Mouse (Mus musculus) heart, embryonic 16.5 days (tissue): ENCODE measurements at regions not wholly inside any gene's neighbourhood (a gene's known extent, or its start where the extent isn't known, plus 50 kb on each side); places are given as distances from the start of the nearest gene placed in this dataset.

Experiments used
- ATAC-seq: fragments of 200-750 bp; cut with Nextera tagmentation; replicated peaks from 2 replicates; pipeline ENCODE4 v1.8.0; 2017; ENCODE audit warnings: moderate number of reproducible peaks; ENCODE audit not compliant: insufficient read depth, low FRiP score; ENCODE audit errors: extremely low read depth
- H3K27ac ChIP-seq: fragments of 300-500 bp; sonication (generic); 2 replicates; pipeline ENCODE4 v1.5.1; 2014; ENCODE audit warnings: mild to moderate bottlenecking, low read length, control low read depth, moderate library complexity
- H3K27me3 ChIP-seq: fragments of 300-500 bp; sonication (generic); 2 replicates; pipeline ENCODE4 v1.6.1; 2014; ENCODE audit warnings: low read length, mixed read lengths; ENCODE audit not compliant: control insufficient read depth, insufficient read depth
- H3K36me3 ChIP-seq: fragments of 300-500 bp; sonication (generic); 2 replicates; pipeline ENCODE4 v1.6.1; 2014; ENCODE audit not compliant: control insufficient read depth, insufficient read depth
- H3K4me1 ChIP-seq: fragments of 300-500 bp; sonication (generic); 2 replicates; pipeline ENCODE4 v1.6.1; 2014; ENCODE audit warnings: low read length, mixed read lengths; ENCODE audit not compliant: control insufficient read depth, insufficient read depth
- H3K4me2 ChIP-seq: fragments of 300-500 bp; sonication (generic); 2 replicates; pipeline ENCODE4 v1.6.1; 2014; ENCODE audit warnings: low read depth, mild to moderate bottlenecking, control low read depth, low read length
- H3K4me3 ChIP-seq: fragments of 300-500 bp; sonication (generic); 2 replicates; pipeline ENCODE4 v1.5.1; 2014; ENCODE audit warnings: mild to moderate bottlenecking, control low read depth, low read length
- H3K9ac ChIP-seq: fragments of 300-500 bp; sonication (generic); 2 replicates; pipeline ENCODE4 v1.6.1; 2014; ENCODE audit warnings: low read length, control low read depth
- H3K9me3 ChIP-seq: fragments of 300-500 bp; sonication (generic); replicated peaks from 2 replicates; pipeline ENCODE4 v1.6.1; 2016; ENCODE audit warnings: low read length; ENCODE audit not compliant: control insufficient read depth
- WGBS: fragments of 180-500 bp; shearing (Covaris S2); extraction: QIAGEN DNeasy Blood & Tissue Kit; methylation state at CpG from one replicate; pipeline ENCODE4 v1.1.7; 2014; 5-methylcytosine and 5-hydroxymethylcytosine counted together

DNA sequence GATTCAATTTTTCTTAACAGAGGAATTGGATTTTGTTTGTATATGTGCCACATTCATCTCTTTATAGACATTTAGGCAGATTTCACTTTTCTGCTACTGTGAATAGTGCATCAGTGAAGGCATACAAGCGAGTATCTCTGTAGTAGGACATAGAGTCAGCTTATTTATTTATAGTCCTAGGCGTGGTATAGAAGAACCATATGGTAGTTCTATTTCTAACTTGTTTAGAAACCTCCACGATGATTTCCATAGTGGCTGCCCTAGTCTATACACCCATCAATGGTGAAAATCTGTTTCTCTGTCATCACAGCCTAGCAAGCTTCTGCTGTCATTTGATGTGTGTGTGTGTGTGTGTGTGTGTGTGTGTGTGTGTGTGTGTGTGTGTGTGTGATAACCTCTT, 387.6 kb downstream of the Kctd12 start:
- no peaks in the 10 kb centered on the region; the same call in 1 of the 2 replicates for H3K27me3 ChIP-seq
- WGBS, result 74% methylated on average over 3 of the region's 3 CpGs
- ATAC-seq, result no peak
- H3K36me3 ChIP-seq, result no peaks in the 10 kb centered on the region
- H3K4me2 ChIP-seq, result no peak overlapping the region
- no peak overlapping the region for H3K4me3 ChIP-seq
- no peaks in the 10 kb centered on the region for H3K4me1 ChIP-seq
- H3K9me3 ChIP-seq, result no peaks in the 10 kb centered on the region
- H3K9ac ChIP-seq, result no peak overlapping the region
- no peak overlapping the region for H3K27ac ChIP-seq

DNA sequence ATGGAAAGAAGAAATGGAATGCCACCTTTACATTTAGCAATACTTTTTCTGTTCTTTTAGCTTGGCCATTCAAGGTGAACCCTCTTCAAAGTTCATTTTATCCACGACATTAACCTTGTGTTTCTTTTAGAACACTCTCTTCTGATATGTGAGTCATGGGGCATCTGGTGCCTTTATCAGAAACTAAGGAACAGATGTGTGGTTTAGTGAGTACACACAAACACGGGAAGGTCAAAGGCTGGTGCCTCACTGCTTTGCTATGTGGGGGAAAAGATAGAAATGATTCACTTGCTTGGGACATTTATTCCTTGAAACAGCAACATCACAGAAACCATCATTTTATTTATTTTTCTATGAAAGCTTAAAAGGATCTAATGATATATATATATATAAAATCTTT, 428.7 kb downstream of the Kctd12 start:
- H3K4me2 ChIP-seq, result no peak overlapping the region
- H3K27ac ChIP-seq, result no peak overlapping the region
- H3K9ac ChIP-seq, result no peak overlapping the region
- H3K27me3 ChIP-seq, result no peaks in the 10 kb centered on the region
- no peak for ATAC-seq
- 24% methylated on average over 2 of the region's 2 CpGs for WGBS
- no peaks in the 10 kb centered on the region for H3K36me3 ChIP-seq
- H3K9me3 ChIP-seq, result no peaks in the 10 kb centered on the region
- H3K4me3 ChIP-seq, result no peak overlapping the region
- H3K4me1 ChIP-seq, result no peaks in the 10 kb centered on the region

DNA sequence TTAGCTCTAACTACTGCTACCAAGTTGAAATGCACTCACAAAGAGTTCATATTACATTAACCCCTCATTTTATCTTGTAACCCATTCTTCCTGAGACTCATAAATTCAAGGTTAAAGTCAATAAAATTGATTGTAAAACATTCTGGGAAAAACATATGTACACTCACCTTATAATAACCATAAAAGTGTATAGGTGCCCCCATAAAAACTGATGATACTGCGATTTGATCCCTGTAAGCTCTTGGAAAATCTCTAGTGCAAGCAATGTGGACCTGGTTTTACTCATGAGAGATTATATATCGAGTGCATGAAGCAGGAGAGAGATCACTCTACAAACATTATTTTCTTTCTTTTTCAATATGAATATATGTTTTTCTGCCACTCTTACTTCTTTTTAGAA, 429.8 kb downstream of the Kctd12 start:
- no peaks in the 10 kb centered on the region for H3K4me1 ChIP-seq
- no peaks in the 10 kb centered on the region for H3K36me3 ChIP-seq
- no peak overlapping the region for H3K4me2 ChIP-seq
- no peak for ATAC-seq
- no peaks in the 10 kb centered on the region for H3K27me3 ChIP-seq
- H3K9ac ChIP-seq, result no peak overlapping the region
- H3K4me3 ChIP-seq, result no peak overlapping the region
- H3K27ac ChIP-seq, result no peak overlapping the region
- WGBS, result 71% methylated on average over 2 of the region's 2 CpGs
- H3K9me3 ChIP-seq, result no peaks in the 10 kb centered on the region

DNA sequence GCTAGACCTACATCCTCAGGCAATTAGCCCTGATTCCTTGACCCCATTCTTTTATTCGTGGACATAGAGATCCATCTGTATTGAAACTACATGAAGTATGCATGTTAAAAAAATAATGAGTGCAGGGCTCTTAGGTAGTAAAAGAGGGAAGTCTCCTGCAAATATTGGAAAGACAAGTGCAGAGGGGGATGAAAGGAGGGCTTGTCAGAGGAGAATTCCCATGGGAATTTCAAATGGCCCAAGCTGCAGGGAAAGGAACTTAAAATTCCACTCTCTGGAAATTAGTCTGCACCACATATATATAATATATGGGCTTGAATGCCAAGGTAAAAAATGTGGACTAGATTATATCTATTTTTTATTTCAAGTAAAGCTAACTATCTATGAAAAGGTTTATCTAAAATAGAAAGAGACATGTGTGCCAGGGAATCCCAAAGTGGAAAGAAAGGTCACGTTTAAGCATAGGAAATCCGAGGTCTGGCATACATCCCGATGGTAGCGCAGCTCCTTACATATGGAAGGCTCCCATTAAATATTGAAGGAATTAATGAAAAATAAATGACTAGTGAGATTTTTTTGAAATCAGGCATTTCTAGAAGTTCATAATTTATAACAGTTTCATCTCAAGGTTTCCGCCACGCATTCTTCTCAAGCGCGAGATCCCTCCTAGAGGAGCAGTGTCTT, 457.4 kb downstream of the Kctd12 start:
- Histone ChIP-seq H3K4me1 (0 out of 2 replicates have a peak, but pooled peaks cover 3% of the 10 kb centered on the region), H3K9me3 (no peaks in the 10 kb centered on the region), H3K36me3 (no peaks in the 10 kb centered on the region), H3K4me3 (no peak overlapping the region), H3K27me3 (no peaks in the 10 kb centered on the region), H3K4me2 (no peak overlapping the region), H3K27ac (no peak overlapping the region), H3K9ac (no peak overlapping the region)
- no peak for ATAC-seq
- 89% methylated on average over 9 of the region's 9 CpGs for WGBS

DNA sequence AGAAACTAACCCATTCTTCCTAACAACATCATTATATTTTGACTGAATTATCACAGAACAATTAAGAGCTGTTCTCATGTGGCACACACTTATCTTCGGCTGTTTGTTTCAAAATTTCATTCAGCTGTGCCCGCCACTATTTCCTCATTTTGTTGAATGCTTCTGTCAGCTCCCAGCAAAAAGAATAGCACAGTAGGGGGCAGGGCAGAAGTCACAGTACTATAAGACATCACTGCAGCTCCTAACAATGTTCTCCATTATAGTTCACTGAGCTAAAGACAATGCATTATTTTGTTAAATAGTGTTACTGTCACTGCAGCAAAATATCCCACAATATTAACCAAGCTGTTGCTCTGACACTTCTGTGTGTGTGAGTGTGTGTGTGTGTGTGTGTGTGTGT, 465.7 kb downstream of the Kctd12 start:
- Histone ChIP-seq H3K27ac (no peak overlapping the region), H3K36me3 (no peaks in the 10 kb centered on the region), H3K9me3 (no peaks in the 10 kb centered on the region), H3K4me3 (no peak overlapping the region), H3K9ac (no peak overlapping the region), H3K4me1 (peaks cover 11% of the 10 kb centered on the region; the same call in 1 of the 2 replicates), H3K27me3 (no peaks in the 10 kb centered on the region), H3K4me2 (no peak overlapping the region)
- no peak for ATAC-seq
- WGBS, result 27% methylated on average over 2 of the region's 2 CpGs

DNA sequence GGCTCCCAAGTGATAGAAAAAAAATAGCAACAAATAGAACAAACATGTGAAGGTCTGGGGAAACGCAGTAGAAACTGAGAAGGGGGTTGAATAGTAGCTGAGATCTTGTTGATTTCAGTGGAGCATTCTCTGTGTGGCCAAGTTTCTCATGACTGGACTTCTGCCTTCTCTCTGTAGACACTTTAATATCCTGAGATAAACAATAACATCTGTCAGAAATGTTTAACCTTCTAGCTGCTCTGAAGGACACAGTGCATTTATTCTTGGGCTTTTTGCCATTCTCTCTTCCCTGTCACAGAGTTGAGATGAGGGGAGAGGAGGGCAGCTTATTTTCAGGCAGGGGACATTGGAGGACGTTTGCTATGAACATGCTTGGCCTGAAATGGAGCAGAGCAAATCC, 467.9 kb downstream of the Kctd12 start:
- H3K36me3 ChIP-seq, result no peaks in the 10 kb centered on the region
- no peak for ATAC-seq

DNA sequence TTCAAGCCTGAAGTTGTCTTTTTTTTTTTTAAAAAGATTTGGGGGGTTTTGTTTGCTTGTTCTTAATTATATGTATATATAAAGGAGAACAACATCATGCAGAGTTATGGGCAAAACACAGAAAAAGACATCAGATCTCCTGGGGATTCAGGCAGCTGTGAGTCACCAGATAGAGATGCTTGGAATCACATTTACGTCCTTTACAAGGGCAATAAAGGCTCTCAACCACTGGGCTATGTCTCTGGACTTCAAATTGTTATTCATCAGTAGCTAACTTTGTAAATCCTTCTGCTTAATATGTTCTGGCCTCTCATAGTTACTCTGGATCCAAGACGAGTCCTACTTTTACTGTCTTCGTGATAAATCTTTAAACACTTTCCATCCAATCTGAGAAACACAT, 469.8 kb downstream of the Kctd12 start:
- Histone ChIP-seq H3K4me2 (no peak overlapping the region), H3K27ac (no peak overlapping the region), H3K27me3 (no peaks in the 10 kb centered on the region), H3K9ac (no peak overlapping the region), H3K36me3 (no peaks in the 10 kb centered on the region), H3K4me1 (peaks cover 7% of the 10 kb centered on the region; the same call in 1 of the 2 replicates), H3K4me3 (no peak overlapping the region), H3K9me3 (no peaks in the 10 kb centered on the region)
- ATAC-seq, result no peak
- WGBS, result 62% methylated on average over 3 of the region's 3 CpGs

More for the DNA sequence above, 467.9 kb downstream of the Kctd12 start:
- Histone ChIP-seq H3K4me2 (no peak overlapping the region), H3K27ac (no peak overlapping the region), H3K27me3 (no peaks in the 10 kb centered on the region), H3K9me3 (no peaks in the 10 kb centered on the region), H3K9ac (no peak overlapping the region), H3K4me3 (no peak overlapping the region), H3K4me1 (peaks cover 7% of the 10 kb centered on the region; the same call in 1 of the 2 replicates)
- WGBS, result 25% methylated on average over 2 of the region's 2 CpGs

DNA sequence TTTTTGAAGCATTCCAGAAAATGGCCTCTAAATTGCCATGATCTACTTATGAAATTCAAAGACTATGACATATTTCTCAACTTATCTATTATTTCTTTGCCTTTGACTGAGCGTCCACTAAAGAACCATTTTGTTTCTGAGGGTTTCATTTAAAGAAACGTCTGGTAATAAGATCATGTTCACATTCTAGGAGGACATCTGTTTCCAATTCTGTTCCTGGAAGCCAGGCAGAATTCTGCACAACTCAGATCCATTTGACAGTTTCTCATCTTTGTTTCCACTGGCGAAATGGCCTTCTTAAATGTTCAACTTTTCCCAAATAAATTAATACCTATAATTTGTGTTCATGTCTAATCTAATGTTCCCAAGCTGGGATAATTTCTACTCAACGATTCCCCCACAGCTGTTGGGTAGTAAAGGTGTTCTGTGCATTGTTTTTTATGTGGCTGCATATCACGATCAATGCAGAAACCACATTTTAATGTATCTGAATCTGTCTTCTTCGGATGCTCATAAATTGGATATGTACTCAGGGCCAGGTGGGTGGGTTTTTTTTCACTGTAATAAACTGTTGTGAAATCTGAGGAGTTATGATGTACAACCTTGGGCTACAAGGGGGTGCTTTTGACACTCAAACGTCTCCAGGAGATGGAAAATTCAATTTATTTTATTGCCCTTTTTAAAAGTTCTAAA, 470.6 kb downstream of the Kctd12 start:
- Histone ChIP-seq H3K36me3 (no peaks in the 10 kb centered on the region), H3K27ac (no peak overlapping the region), H3K4me3 (no peak overlapping the region), H3K27me3 (no peaks in the 10 kb centered on the region), H3K9ac (no peak overlapping the region), H3K9me3 (no peaks in the 10 kb centered on the region), H3K4me2 (no peak overlapping the region), H3K4me1 (peaks cover 7% of the 10 kb centered on the region; the same call in 1 of the 2 replicates)
- 68% methylated on average over 7 of the region's 7 CpGs for WGBS
- no peak for ATAC-seq

DNA sequence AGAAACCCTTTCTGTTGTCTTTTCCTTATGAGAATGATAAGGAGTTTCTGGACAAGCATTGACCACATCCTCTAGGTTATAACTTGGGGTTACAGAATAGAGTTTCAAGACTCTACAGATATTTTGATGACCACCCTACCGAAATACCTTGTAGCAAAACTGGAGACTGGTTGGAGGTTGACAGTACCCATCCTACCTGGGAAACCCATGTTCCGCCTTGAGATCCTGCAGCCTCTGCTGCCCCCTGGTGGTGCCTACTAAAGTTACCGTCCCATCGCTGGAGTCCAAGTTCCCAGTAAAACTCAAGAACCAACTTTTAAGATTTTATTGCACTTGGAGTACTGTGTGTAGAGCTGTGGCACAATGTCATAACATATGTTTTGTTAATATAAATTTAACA, 472.1 kb downstream of the Kctd12 start:
- Histone ChIP-seq H3K4me1 (peaks cover 14% of the 10 kb centered on the region; the same call in 1 of the 2 replicates), H3K27me3 (no peaks in the 10 kb centered on the region), H3K4me2 (no peak overlapping the region), H3K27ac (no peak overlapping the region), H3K9me3 (no peaks in the 10 kb centered on the region), H3K9ac (no peak overlapping the region), H3K36me3 (no peaks in the 10 kb centered on the region), H3K4me3 (no peak overlapping the region)
- 20% methylated on average over 4 of the region's 4 CpGs for WGBS
- no peak for ATAC-seq
